Mouse (Mus musculus) brain, embryonic 14.5 days (tissue): ENCODE measurements around the gene Zmiz1.

Experiments
- CTCF ChIP-seq: fragments of 200-500 bp; IDR thresholded peaks from 2 replicates; pipeline ENCODE4 v1.5.1; 2012; ENCODE audit warnings: inconsistent platforms, mild to moderate bottlenecking, moderate library complexity, borderline replicate concordance; ENCODE audit not compliant: insufficient read depth, insufficient read length; ENCODE audit errors: extremely low read depth
- POLR2A ChIP-seq: fragments of 200-500 bp; IDR thresholded peaks from 2 replicates; pipeline ENCODE4 v1.6.1; 2012; ENCODE audit warnings: mild to moderate bottlenecking, inconsistent platforms, borderline replicate concordance; ENCODE audit not compliant: poor library complexity, insufficient read depth, insufficient read length, severe bottlenecking; ENCODE audit errors: extremely low read depth

DNA sequence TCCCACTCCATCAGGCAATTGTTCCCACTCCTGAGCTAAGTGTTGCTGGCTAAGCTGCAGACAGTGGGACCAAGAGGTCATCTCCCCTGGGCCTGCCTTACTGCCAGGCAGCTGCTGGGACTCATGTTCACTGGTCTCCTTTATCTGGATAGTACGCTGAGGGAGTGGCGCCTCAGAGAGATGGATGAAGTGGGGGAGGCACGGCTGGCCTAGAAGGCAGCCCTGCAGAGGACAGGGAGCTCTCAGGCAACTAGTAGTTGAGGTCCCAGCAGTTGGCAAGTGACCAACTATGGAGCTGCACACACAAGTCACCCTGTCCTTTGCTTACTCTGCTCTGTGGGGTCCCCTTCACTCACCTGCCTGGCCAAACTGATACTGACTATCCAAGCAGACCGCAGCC is 251.1 kb downstream of the Zmiz1 start:
- TF ChIP-seq CTCF (no peak), POLR2A (no peak)
